Mouse (Mus musculus): ENCODE data around the gene Lhx4. TPM values are rescaled to one million over a fixed set of nuclear protein-coding genes. Genes with fewer than 3 reads are reported as not detected.

Gene Lhx4
- total RNA-seq, 2 experiments from 2014 or later: not detected

Other genes with a start within 250 kb of the Lhx4 start
- gene Acbd6, start 193.6 kb downstream of the Lhx4 start, total RNA-seq (2015; ENCODE audit: low replicate concordance): 17.7 and 25.2 TPM in 2 replicates
- gene Acbd6, start 193.6 kb downstream of the Lhx4 start, total RNA-seq (2017; ENCODE audit: low replicate concordance): 0.30 and 21.3 TPM in 2 replicates
- gene Qsox1, start 61.2 kb upstream of the Lhx4 start, total RNA-seq (2015; ENCODE audit: low replicate concordance): 2.5 and 8.8 TPM in 2 replicates
- gene Qsox1, start 61.2 kb upstream of the Lhx4 start, total RNA-seq (2017; ENCODE audit: low replicate concordance): 0.91 and 4.6 TPM in 2 replicates
- gene Cep350, start 221.6 kb upstream of the Lhx4 start, total RNA-seq (2015; ENCODE audit: low replicate concordance): 71.7 and 94.7 TPM in 2 replicates
- gene Cep350, start 221.6 kb upstream of the Lhx4 start, total RNA-seq (2017; ENCODE audit: low replicate concordance): 92.1 and 109 TPM in 2 replicates